Mouse (Mus musculus): ENCODE results near the gene Thumpd1. TPM values are rescaled to one million over a fixed set of nuclear protein-coding genes. Genes with fewer than 3 reads are reported as not detected.

The Thumpd1 gene
- polyA plus RNA-seq, 1 experiment from 2014 or later, result 75.2 TPM

- H3K9me3 ChIP-seq (replicated peaks), result no peaks in the 10 kb centered on the region
- no peaks in the 10 kb centered on the region for H3K27me3 ChIP-seq
- H3K4me3 ChIP-seq, result no peak overlapping the region
- no peak overlapping the region for H3K4me2 ChIP-seq
- no peak for ATAC-seq
- no peaks in the 10 kb centered on the region for H3K4me1 ChIP-seq
- no peaks in the 10 kb centered on the region for H3K36me3 ChIP-seq (ENCODE audit: poor library complexity, severe bottlenecking)
- no peak overlapping the region for H3K9ac ChIP-seq
- WGBS, result 85% methylated on average over 3 of the region's 3 CpGs
- H3K27ac ChIP-seq, result no peak overlapping the region
Observed at GRCm38 (mm10) chr7:119667893-119668292, 52.7 kb downstream of the Thumpd1 start.

Other genes starting within 250 kb of the Thumpd1 start
- not detected in 2 replicates for gene Umod, start 241.5 kb downstream of the Thumpd1 start, polyA plus RNA-seq (2015; fragmentation: Nextera tagmentation; extraction: Ambion mirVana)
- gene Acsm5, start 201.3 kb downstream of the Thumpd1 start, polyA plus RNA-seq (2015; fragmentation: Nextera tagmentation; extraction: Ambion mirVana), result not detected in 2 replicates
- 0.21 TPM in 1 of 2 replicates, not detected in the other for gene Pdilt, start 197.3 kb downstream of the Thumpd1 start, polyA plus RNA-seq (2015; fragmentation: Nextera tagmentation; extraction: Ambion mirVana)
- not detected in 2 replicates for gene Acsm2, start 166.5 kb downstream of the Thumpd1 start, polyA plus RNA-seq (2015; fragmentation: Nextera tagmentation; extraction: Ambion mirVana)
- gene Acsm1, start 113.8 kb downstream of the Thumpd1 start, polyA plus RNA-seq (2015; fragmentation: Nextera tagmentation; extraction: Ambion mirVana), result not detected in 2 replicates
- gene Acsm4, start 30.8 kb downstream of the Thumpd1 start, polyA plus RNA-seq (2015; fragmentation: Nextera tagmentation; extraction: Ambion mirVana), result not detected in 2 replicates
- 0.10 and 0.16 TPM in 2 replicates for gene Acsm3, start 40.1 kb upstream of the Thumpd1 start, polyA plus RNA-seq (2015; fragmentation: Nextera tagmentation; extraction: Ambion mirVana)
- gene Rexo5, start 73.2 kb upstream of the Thumpd1 start, polyA plus RNA-seq (2015; fragmentation: Nextera tagmentation; extraction: Ambion mirVana), result 19.6 and 21.0 TPM in 2 replicates
- gene Eri2, start 73.3 kb upstream of the Thumpd1 start, polyA plus RNA-seq (2015; fragmentation: Nextera tagmentation; extraction: Ambion mirVana), result 28.3 and 30.4 TPM in 2 replicates
- 12.2 and 13.9 TPM in 2 replicates for gene Lyrm1, start 175.1 kb upstream of the Thumpd1 start, polyA plus RNA-seq (2015; fragmentation: Nextera tagmentation; extraction: Ambion mirVana)
- 16.2 and 18.8 TPM in 2 replicates for gene Dcun1d3, start 175.5 kb upstream of the Thumpd1 start, polyA plus RNA-seq (2015; fragmentation: Nextera tagmentation; extraction: Ambion mirVana)